ENCODE assay signal across 1 mouse cellular context in the genomic region with DNA sequence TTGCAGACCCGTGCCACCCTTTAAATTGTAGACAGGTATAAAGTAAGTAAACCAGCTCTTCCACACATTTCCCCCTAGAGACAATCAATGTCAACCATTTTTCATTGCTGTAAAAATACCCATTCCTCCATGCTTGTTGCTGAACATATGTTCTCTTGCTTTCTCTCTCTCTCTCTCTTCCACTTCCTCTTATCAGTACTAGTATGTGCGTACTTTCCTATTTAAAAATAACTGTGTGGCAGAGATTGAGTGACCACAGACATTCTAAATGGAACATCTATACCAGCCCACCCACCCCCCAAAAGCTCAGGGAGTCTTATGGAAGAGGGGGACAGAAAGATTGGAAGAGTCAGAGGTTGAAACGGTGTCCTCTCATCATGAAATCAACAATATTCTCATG.
TF ChIP-seq lines count a peak whose summit lies in the region.

No protein-coding gene starts in this region.

TF ChIP-seq in CH12.LX, 34 proteins besides CTCF, POLR2A, EP300 and RAD21 (continued from another document):
- TF ChIP-seq USF2 (conservative IDR thresholded peaks at IDR 0.05; ENCODE audit: low read depth, low read length) (no peak), E2F4 (IDR thresholded peaks at IDR 0.05; ENCODE audit: insufficient replicate concordance, low read depth, low read length) (no peak), GABPA (IDR thresholded peaks at IDR 0.05; ENCODE audit: insufficient replicate concordance, low read depth, low read length) (no peak), MAX (IDR thresholded peaks at IDR 0.05; ENCODE audit: low read length) (no peak), ZKSCAN1 (IDR thresholded peaks at IDR 0.05; ENCODE audit: borderline replicate concordance, low read depth, low read length) (no peak), POLR2AphosphoS2 (IDR thresholded peaks at IDR 0.05; ENCODE audit: low read depth, low read length) (no peak), MAZ (IDR thresholded peaks at IDR 0.05; ENCODE audit: low read depth, low read length) (0 out of 2 replicates have a peak, but pooled peaks have one; percentile 47), MXI1 (IDR thresholded peaks at IDR 0.05; ENCODE audit: low read depth, low read length) (no peak), ETS1 (conservative IDR thresholded peaks at IDR 0.05; ENCODE audit: low read depth, low read length) (peak; percentile 86), TBP (conservative IDR thresholded peaks at IDR 0.05; ENCODE audit: low read depth, low read length) (peak; percentile 69; the same call in 1 of the 2 replicates), JUND (conservative IDR thresholded peaks at IDR 0.05; ENCODE audit: low read depth, low read length) (peak; percentile 66), ZC3H11A (IDR thresholded peaks at IDR 0.05; ENCODE audit: low read depth, low read length) (no peak), IRF4 (IDR thresholded peaks at IDR 0.05; ENCODE audit: low read depth, low read length) (peak; percentile 92), ZMIZ1 (IDR thresholded peaks at IDR 0.05; ENCODE audit: low read depth, low read length) (no peak), ELF1 (IDR thresholded peaks at IDR 0.05; ENCODE audit: low read depth, low read length) (peak; percentile 35; the same call in 1 of the 2 replicates), CHD1 (IDR thresholded peaks at IDR 0.05; ENCODE audit: low read depth, low read length) (no peak), SMC3 (IDR thresholded peaks at IDR 0.05; ENCODE audit: low read depth, low read length) (0 out of 2 replicates have a peak, but pooled peaks have one; percentile 11), JUN (IDR thresholded peaks at IDR 0.05; ENCODE audit: insufficient read depth, low read depth, low read length) (0 out of 2 replicates have a peak, but pooled peaks have one; percentile 39), MYC (IDR thresholded peaks at IDR 0.05; ENCODE audit: low read depth, low read length) (peak; percentile 93), MAFK (IDR thresholded peaks at IDR 0.05; ENCODE audit: insufficient replicate concordance, low read length) (peak; percentile 72; the same call in 1 of the 2 replicates)
